Mouse (Mus musculus): Measurements from ENCODE around the gene Stambp. TPM values are rescaled to one million over a fixed set of nuclear protein-coding genes. Genes with fewer than 3 reads are reported as not detected.

Gene Stambp
- 8.9 and 9.6 TPM in 2 replicates for polyA plus RNA-seq (2015; fragmentation: Nextera tagmentation; extraction: Ambion mirVana)

- peak; percentile 52 for ATAC-seq (ENCODE audit: insufficient read depth)
- H3K27ac ChIP-seq (replicated peaks), result peak within 1 kb of the TSS; percentile 51; the same call in 1 of the 2 replicates
- no peaks in the 10 kb centered on the region for H3K9me3 ChIP-seq (replicated peaks)
- peaks cover 8% of the 10 kb centered on the region; the same call in 1 of the 2 replicates for H3K27me3 ChIP-seq
- 0% methylated on average over 10 of the region's 11 CpGs for WGBS (ENCODE audit: insufficient replicate concordance)
- H3K36me3 ChIP-seq (replicated peaks), result peaks cover 10% of the 10 kb centered on the region
- H3K4me2 ChIP-seq, result peak within 1 kb of the TSS; percentile 86
- peaks cover 20% of the 10 kb centered on the region for H3K4me1 ChIP-seq (replicated peaks)
- peak within 1 kb of the TSS; percentile 82 for H3K9ac ChIP-seq
- H3K4me3 ChIP-seq (replicated peaks), result peak within 1 kb of the TSS; percentile 91
Observed at GRCm38 (mm10) chr6:83572671-83573070, at the start of gene Stambp. Gene Stambp, minus strand, starts transcription at chr6:83572729.

- ATAC-seq (ENCODE audit: insufficient read depth), result no peak
- Histone ChIP-seq H3K4me3 (replicated peaks) (no peak overlapping the region), H3K9me3 (replicated peaks) (no peaks in the 10 kb centered on the region), H3K4me1 (replicated peaks) (no peaks in the 10 kb centered on the region), H3K36me3 (replicated peaks) (no peaks in the 10 kb centered on the region), H3K27me3 (no peaks in the 10 kb centered on the region), H3K4me2 (no peak overlapping the region), H3K27ac (replicated peaks) (no peak overlapping the region), H3K9ac (no peak overlapping the region)
- 59% methylated on average over 9 of the region's 9 CpGs for WGBS (ENCODE audit: insufficient replicate concordance)
Observed at GRCm38 (mm10) chr6:83619955-83620354, 47.4 kb upstream of the Stambp start.

- Histone ChIP-seq H3K4me2 (no peak overlapping the region), H3K4me3 (replicated peaks) (no peak overlapping the region), H3K4me1 (replicated peaks) (no peaks in the 10 kb centered on the region), H3K36me3 (replicated peaks) (no peaks in the 10 kb centered on the region), H3K9ac (no peak overlapping the region), H3K27me3 (no peaks in the 10 kb centered on the region), H3K27ac (replicated peaks) (no peak overlapping the region), H3K9me3 (replicated peaks) (no peaks in the 10 kb centered on the region)
- ATAC-seq (ENCODE audit: insufficient read depth), result no peak
- WGBS (ENCODE audit: insufficient replicate concordance), result 65% methylated on average over 15 of the region's 15 CpGs
Observed at GRCm38 (mm10) chr6:83617581-83618335, 45.2 kb upstream of the Stambp start.

- Histone ChIP-seq H3K4me2 (no peak overlapping the region), H3K36me3 (replicated peaks) (no peaks in the 10 kb centered on the region), H3K4me3 (replicated peaks) (no peak overlapping the region), H3K27me3 (no peaks in the 10 kb centered on the region), H3K9me3 (replicated peaks) (no peaks in the 10 kb centered on the region), H3K9ac (no peak overlapping the region), H3K4me1 (replicated peaks) (no peaks in the 10 kb centered on the region), H3K27ac (replicated peaks) (no peak overlapping the region)
- no peak for ATAC-seq (ENCODE audit: insufficient read depth)
- 29% methylated on average over 5 of the region's 5 CpGs for WGBS (ENCODE audit: insufficient replicate concordance)
Observed at GRCm38 (mm10) chr6:83616512-83616911, 44.0 kb upstream of the Stambp start.

GRCm38 (mm10) chr6:83614469-83614868 is 41.9 kb upstream of the Stambp start:
- H3K4me2 ChIP-seq, result no peak overlapping the region
- no peaks in the 10 kb centered on the region for H3K27me3 ChIP-seq
- 67% methylated on average over 4 of the region's 4 CpGs for WGBS (ENCODE audit: insufficient replicate concordance)
- H3K27ac ChIP-seq (replicated peaks), result no peak overlapping the region
- no peaks in the 10 kb centered on the region for H3K36me3 ChIP-seq (replicated peaks)
- no peak overlapping the region for H3K9ac ChIP-seq
- no peaks in the 10 kb centered on the region for H3K9me3 ChIP-seq (replicated peaks)
- no peaks in the 10 kb centered on the region for H3K4me1 ChIP-seq (replicated peaks)
- ATAC-seq (ENCODE audit: insufficient read depth), result no peak
- H3K4me3 ChIP-seq (replicated peaks), result no peak overlapping the region

- H3K27ac ChIP-seq (replicated peaks), result no peak overlapping the region
- H3K4me2 ChIP-seq, result no peak overlapping the region
- no peaks in the 10 kb centered on the region for H3K9me3 ChIP-seq (replicated peaks)
- no peak overlapping the region for H3K4me3 ChIP-seq (replicated peaks)
- H3K9ac ChIP-seq, result no peak overlapping the region
- no peaks in the 10 kb centered on the region for H3K4me1 ChIP-seq (replicated peaks)
- H3K27me3 ChIP-seq, result no peaks in the 10 kb centered on the region
- no peak for ATAC-seq (ENCODE audit: insufficient read depth)
- H3K36me3 ChIP-seq (replicated peaks), result no peaks in the 10 kb centered on the region
- 66% methylated on average over 1 of the region's 1 CpGs for WGBS (ENCODE audit: insufficient replicate concordance)
Observed at GRCm38 (mm10) chr6:83612976-83613375, 40.4 kb upstream of the Stambp start.

- Histone ChIP-seq H3K27me3 (peaks cover 11% of the 10 kb centered on the region; the same call in 1 of the 2 replicates), H3K9me3 (replicated peaks) (no peaks in the 10 kb centered on the region), H3K9ac (no peak overlapping the region), H3K36me3 (replicated peaks) (no peaks in the 10 kb centered on the region), H3K4me3 (replicated peaks) (no peak overlapping the region), H3K4me1 (replicated peaks) (no peaks in the 10 kb centered on the region; the same call in 1 of the 2 replicates), H3K27ac (replicated peaks) (no peak overlapping the region), H3K4me2 (peak overlapping the region; percentile 53; the same call in 1 of the 2 replicates)
- WGBS (ENCODE audit: insufficient replicate concordance), result 21% methylated on average over 6 of the region's 6 CpGs
- no peak for ATAC-seq (ENCODE audit: insufficient read depth)
Observed at GRCm38 (mm10) chr6:83599636-83600174, 27.2 kb upstream of the Stambp start.

GRCm38 (mm10) chr6:83599060-83599550 is 26.6 kb upstream of the Stambp start:
- Histone ChIP-seq H3K27ac (replicated peaks) (no peak overlapping the region), H3K4me2 (peak overlapping the region; percentile 53), H3K4me1 (replicated peaks) (no peaks in the 10 kb centered on the region; the same call in 1 of the 2 replicates), H3K27me3 (peaks cover 11% of the 10 kb centered on the region; the same call in 1 of the 2 replicates), H3K36me3 (replicated peaks) (no peaks in the 10 kb centered on the region), H3K9me3 (replicated peaks) (no peaks in the 10 kb centered on the region), H3K9ac (no peak overlapping the region), H3K4me3 (replicated peaks) (peak overlapping the region; percentile 38)
- ATAC-seq (ENCODE audit: insufficient read depth), result no peak
- 27% methylated on average over 24 of the region's 24 CpGs for WGBS (ENCODE audit: insufficient replicate concordance)

- 5% methylated on average over 9 of the region's 9 CpGs for WGBS (ENCODE audit: insufficient replicate concordance)
- Histone ChIP-seq H3K27ac (replicated peaks) (no peak overlapping the region), H3K36me3 (replicated peaks) (no peaks in the 10 kb centered on the region), H3K27me3 (peaks cover 11% of the 10 kb centered on the region; the same call in 1 of the 2 replicates), H3K4me3 (replicated peaks) (peak overlapping the region; percentile 38), H3K9me3 (replicated peaks) (no peaks in the 10 kb centered on the region), H3K4me1 (replicated peaks) (no peaks in the 10 kb centered on the region; the same call in 1 of the 2 replicates), H3K9ac (no peak overlapping the region), H3K4me2 (peak overlapping the region; percentile 53)
- no peak for ATAC-seq (ENCODE audit: insufficient read depth)
Observed at GRCm38 (mm10) chr6:83598646-83599045, 26.1 kb upstream of the Stambp start.

GRCm38 (mm10) chr6:83597988-83598387 is 25.5 kb upstream of the Stambp start:
- ATAC-seq (ENCODE audit: insufficient read depth), result no peak
- no peaks in the 10 kb centered on the region for H3K9me3 ChIP-seq (replicated peaks)
- WGBS (ENCODE audit: insufficient replicate concordance), result 43% methylated on average over 3 of the region's 3 CpGs

GRCm38 (mm10) chr6:83595035-83595434 is 22.5 kb upstream of the Stambp start:
- H3K9me3 ChIP-seq (replicated peaks), result no peaks in the 10 kb centered on the region
- no peak overlapping the region for H3K27ac ChIP-seq (replicated peaks)
- H3K36me3 ChIP-seq (replicated peaks), result no peaks in the 10 kb centered on the region
- no peaks in the 10 kb centered on the region; the same call in 1 of the 2 replicates for H3K4me1 ChIP-seq (replicated peaks)
- WGBS (ENCODE audit: insufficient replicate concordance), result 59% methylated on average over 2 of the region's 2 CpGs
- H3K4me3 ChIP-seq (replicated peaks), result no peak overlapping the region
- no peak overlapping the region for H3K9ac ChIP-seq
- H3K27me3 ChIP-seq, result peaks cover 11% of the 10 kb centered on the region; the same call in 1 of the 2 replicates
- no peak for ATAC-seq (ENCODE audit: insufficient read depth)
- no peak overlapping the region for H3K4me2 ChIP-seq

More at GRCm38 (mm10) chr6:83597988-83598387, 25.5 kb upstream of the Stambp start:
- Histone ChIP-seq H3K27me3 (peaks cover 11% of the 10 kb centered on the region; the same call in 1 of the 2 replicates), H3K27ac (replicated peaks) (no peak overlapping the region), H3K4me3 (replicated peaks) (no peak overlapping the region), H3K4me1 (replicated peaks) (no peaks in the 10 kb centered on the region; the same call in 1 of the 2 replicates), H3K9ac (no peak overlapping the region), H3K4me2 (no peak overlapping the region), H3K36me3 (replicated peaks) (no peaks in the 10 kb centered on the region)
